Comparison of ENCODE assay signal across 8 mouse cellular contexts in genomic region chr17:35058911-35059892, GRCm38 (mm10). TPM values are rescaled to one million over a fixed set of nuclear protein-coding genes. Genes with fewer than 3 reads are reported as not detected.
DNase-seq lines count a peak whose midpoint lies in the region; ATAC-seq and TF ChIP-seq lines count a peak whose summit lies in the region.

TSS of gene Ddah2 (plus strand) at chr17:35059035.

- peak within 1 kb of the TSS; percentile 99 for H3K4me2 ChIP-seq in hindbrain, embryonic 12.5 days (replicated peaks)

- H3K27ac ChIP-seq in hindbrain, embryonic 12.5 days = peak within 1 kb of the TSS; percentile 92

- peak; percentile 70 for ATAC-seq in Patski
- ATAC-seq in hindbrain, embryonic 12.5 days (ENCODE audit: low FRiP score) = peak; percentile 91

- CTCF ChIA-PET in Patski (lab: Charles Lee) = interaction anchor here (0.8 to 1.4 kb wide), 6 partner anchors 8 to 39 kb away, joined by 3 to 5 read pairs (median 3); partner anchors contain the start of gene Ly6g6f

- in situ Hi-C loops in Patski (cut with MboI; ENCODE audit: low pct_unique_long_range_greater_than_20kb) = no loop called here

- DNase-seq in Patski (ENCODE audit: low read depth, low spot score) = no peak
- peak; percentile 94 to 95 for DNase-seq in cerebellum, postnatal 14 days
- DNase-seq in frontal cortex, postnatal 14 days (ENCODE audit: low spot score in 2 of 2) = peak; percentile 72 to 73
- DNase-seq in layer of hippocampus, postnatal 25 days (ENCODE audit: extremely low spot score in 1 of 2, low spot score in 1 of 2) = peak; percentile 58 to 74
- peak; percentile 94 to 95 for DNase-seq in lung, postnatal 4 days
- peak; percentile 74 for DNase-seq in retina, postnatal 7 days (ENCODE audit: low read depth, low spot score)
- peak; percentile 67 for DNase-seq in urinary bladder, adult 2 months (ENCODE audit: low spot score)

- no peaks in the 10 kb centered on the region for H3K9me3 ChIP-seq in hindbrain, embryonic 12.5 days (replicated peaks)

- H3K9ac ChIP-seq in hindbrain, embryonic 12.5 days = peak within 1 kb of the TSS; percentile 89

- POLR2A ChIA-PET in Patski (lab: Charles Lee) = interaction anchor here (0.7 to 1.8 kb wide), 9 partner anchors 7 to 108 kb away, joined by 3 to 9 read pairs (median 3); partner anchors contain the start of gene Clic1

- peaks cover 31% of the 10 kb centered on the region for H3K4me1 ChIP-seq in hindbrain, embryonic 12.5 days

- H3K27me3 ChIP-seq in Patski = no peaks in the 10 kb centered on the region
- H3K27me3 ChIP-seq in hindbrain, embryonic 12.5 days = peaks cover 14% of the 10 kb centered on the region

- under 1% methylated on average over 57 of the region's 57 CpGs for WGBS in hindbrain, embryonic 12.5 days

- TF ChIP-seq CTCF in Patski (IDR thresholded peaks at IDR 0.05) = no peak

- peaks cover 46% of the 10 kb centered on the region for H3K36me3 ChIP-seq in hindbrain, embryonic 12.5 days

- peak within 1 kb of the TSS; percentile 73 for H3K4me3 ChIP-seq in hindbrain, embryonic 12.5 days

RNA-seq across cellular contexts. Expression of gene Ddah2, which starts in this region (rescaled TPM):
- polyA plus RNA-seq in Patski (2021) = 198 TPM
- 512 and 517 TPM in 2 replicates for polyA plus RNA-seq in hindbrain, embryonic 12.5 days (2016; fragmentation: Nextera tagmentation; extraction: Ambion mirVana)
- total RNA-seq in layer of hippocampus, postnatal 25 days (2021) = 10 to 100 TPM; 19.5 to 20.7 TPM
- polyA plus RNA-seq in urinary bladder, adult 2 months (2012; rRNA removed) = 60.5 and 68.6 TPM in 2 replicates
